Mouse (Mus musculus) ES-E14 (cell line): Measurements from ENCODE around the gene Erc2.

Experiments used
- HCFC1 ChIP-seq: IDR thresholded peaks from 2 replicates; pipeline ENCODE4 v1.6.1; 2012; ENCODE audit warnings: low read length, inconsistent platforms, borderline replicate concordance; ENCODE audit not compliant: insufficient read depth
- ZC3H11A ChIP-seq: IDR thresholded peaks from 2 replicates; pipeline ENCODE4 v1.6.1; 2012; ENCODE audit warnings: low read depth, mild to moderate bottlenecking, inconsistent platforms, low read length, borderline replicate concordance
- ZNF384 ChIP-seq: IDR thresholded peaks from 2 replicates; pipeline ENCODE4 v1.6.1; 2012; ENCODE audit warnings: low read depth, low read length, inconsistent platforms

DNA sequence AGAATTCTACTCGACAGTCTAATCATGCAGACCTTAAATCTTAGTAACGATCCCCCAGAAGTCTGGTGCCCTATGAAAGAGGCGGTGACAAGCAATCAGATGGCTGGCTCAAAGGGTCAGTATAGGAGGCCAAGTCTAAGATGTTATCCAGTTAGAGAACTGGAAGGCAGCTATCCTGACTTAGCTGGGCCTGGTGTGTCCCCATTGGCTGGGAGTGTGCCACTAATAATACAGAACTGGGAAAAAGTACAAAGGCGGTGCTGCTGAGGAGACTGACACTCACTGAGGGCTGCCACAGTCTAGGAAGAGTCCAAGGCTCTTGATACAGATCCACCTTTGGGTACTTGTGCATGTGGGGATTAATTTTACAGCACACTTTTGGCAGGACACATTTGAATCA, 581.6 kb downstream of the Erc2 start:
- TF ChIP-seq ZC3H11A: no peak
- TF ChIP-seq ZNF384: no peak
- TF ChIP-seq HCFC1: no peak
